8 mouse cellular contexts compared by ENCODE assay signal in genomic region chr9:13296274-13297121, GRCm38 (mm10). TPM values are rescaled to one million over a fixed set of nuclear protein-coding genes. Genes with fewer than 3 reads are reported as not detected.
DNase-seq lines count a peak whose midpoint lies in the region; ATAC-seq and TF ChIP-seq lines count a peak whose summit lies in the region.

No protein-coding gene starts in this region.

- intact Hi-C loops in gastrocnemius, adult 2 months (cut with DNase I): loop anchor here (2.0 to 5.0 kb wide), 4 partner anchors 49 to 421 kb away; partner anchors contain the start of genes Ccdc82 and Jrkl

- H3K9ac ChIP-seq in hindbrain, postnatal 0 days (replicated peaks; ENCODE audit: low read length): peak overlapping the region; percentile 66

- peak; percentile 80 for ATAC-seq in activated CD4-positive, CD25-positive, alpha-beta regulatory T cell, adult 4 months
- ATAC-seq in common myeloid progenitor, adult 5-6 weeks (replicated peaks; ENCODE audit: low read depth, poor library complexity, severe bottlenecking): peak; percentile 81
- ATAC-seq in hindbrain, postnatal 0 days: peak; percentile 94
- ATAC-seq in megakaryocyte, adult 5-6 weeks (ENCODE audit: poor library complexity, severe bottlenecking): peak; percentile 90

- under 1% methylated on average over 28 of the region's 28 CpGs for WGBS in hindbrain, postnatal 0 days

- no peaks in the 10 kb centered on the region for H3K9me3 ChIP-seq in hindbrain, postnatal 0 days (ENCODE audit: low read length)

- H3K4me3 ChIP-seq in gastrocnemius, adult 2 months: peak overlapping the region; percentile 86
- peak overlapping the region; percentile 47 for H3K4me3 ChIP-seq in hindbrain, postnatal 0 days (ENCODE audit: low read length)

- H3K4me2 ChIP-seq in hindbrain, postnatal 0 days (ENCODE audit: low read depth, low read length): peak overlapping the region; percentile 76

- no peaks in the 10 kb centered on the region for H3K36me3 ChIP-seq in hindbrain, postnatal 0 days (ENCODE audit: insufficient read depth, low read length)

- peak; percentile 86 for TF ChIP-seq CTCF in gastrocnemius, adult 2 months (IDR thresholded peaks at IDR 0.05)
- peak; percentile 79 for TF ChIP-seq CTCF in hindbrain, postnatal 0 days (IDR thresholded peaks at IDR 0.05; ENCODE audit: low read depth)

- DNase-seq in gastrocnemius, adult 2 months: peak; percentile 94
- DNase-seq in hindbrain, postnatal 0 days (ENCODE audit: low spot score): peak; percentile 91
- DNase-seq in left cerebral cortex, adult 8-10 months (ENCODE audit: low spot score in 2 of 2): peak; percentile 67 to 89
- peak; percentile 92 for DNase-seq in right cerebral cortex, adult 18-20 months
- peak; percentile 88 for DNase-seq in urinary bladder, adult 2 months (ENCODE audit: low spot score)

- peak overlapping the region; percentile 86 for H3K27ac ChIP-seq in gastrocnemius, adult 2 months
- peak overlapping the region; percentile 75 for H3K27ac ChIP-seq in hindbrain, postnatal 0 days

- H3K27me3 ChIP-seq in hindbrain, postnatal 0 days (ENCODE audit: insufficient read depth, low read length): no peaks in the 10 kb centered on the region

- peaks cover 24% of the 10 kb centered on the region for H3K4me1 ChIP-seq in hindbrain, postnatal 0 days (ENCODE audit: insufficient read depth, low read length)

RNA-seq across cellular contexts. Expression of gene Maml2, which starts 1.3 kb away (rescaled TPM):
- polyA plus RNA-seq in activated CD4-positive, CD25-positive, alpha-beta regulatory T cell, adult 4 months (2017; shearing (Covaris generic)): 10 to 100 TPM; 32.0 to 36.8 TPM
- 2.0 and 3.0 TPM in 2 replicates for total RNA-seq in common myeloid progenitor, adult 5-6 weeks (2017)
- 1 to 10 TPM; 2.9 to 3.0 TPM for total RNA-seq in gastrocnemius, adult 2 months (2021)
- 11.2 and 11.6 TPM in 2 replicates for total RNA-seq in hindbrain, postnatal 0 days (2014; rRNA removed)
- 11.4 and 11.6 TPM in 2 replicates for polyA plus RNA-seq in hindbrain, postnatal 0 days (2015; fragmentation: Nextera tagmentation; extraction: Ambion mirVana)
- total RNA-seq in left cerebral cortex, adult 8-10 months (2022): 1 to 10 TPM; 8.4 to 9.7 (median 8.8) TPM
- 2.0 and 3.0 TPM in 2 replicates for total RNA-seq in megakaryocyte, adult 5-6 weeks (2015)
- total RNA-seq in megakaryocyte, adult 5-6 weeks (2017): 0.62 and 0.77 TPM in 2 replicates
- 14.1 and 17.7 TPM in 2 replicates for polyA plus RNA-seq in urinary bladder, adult 2 months (2012; rRNA removed)

RNA-seq across cellular contexts. Expression of gene Ccdc82, which starts 49.7 kb away (rescaled TPM):
- polyA plus RNA-seq in activated CD4-positive, CD25-positive, alpha-beta regulatory T cell, adult 4 months (2017; shearing (Covaris generic)): 10 to 100 TPM; 37.6 to 38.1 TPM
- 39.3 and 49.8 TPM in 2 replicates for total RNA-seq in common myeloid progenitor, adult 5-6 weeks (2017)
- 1 to 10 TPM; 4.4 to 5.9 TPM for total RNA-seq in gastrocnemius, adult 2 months (2021)
- 16.1 and 18.7 TPM in 2 replicates for total RNA-seq in hindbrain, postnatal 0 days (2014; rRNA removed)
- 11.0 and 11.1 TPM in 2 replicates for polyA plus RNA-seq in hindbrain, postnatal 0 days (2015; fragmentation: Nextera tagmentation; extraction: Ambion mirVana)
- total RNA-seq in left cerebral cortex, adult 8-10 months (2022): 10 to 100 TPM; 18.7 to 22.0 (median 19.7) TPM
- 38.8 and 39.7 TPM in 2 replicates for total RNA-seq in megakaryocyte, adult 5-6 weeks (2015)
- 60.1 and 67.5 TPM in 2 replicates for total RNA-seq in megakaryocyte, adult 5-6 weeks (2017)
- polyA plus RNA-seq in urinary bladder, adult 2 months (2012; rRNA removed): 33.1 and 34.8 TPM in 2 replicates

RNA-seq across cellular contexts. Expression of gene Jrkl, which starts 50.9 kb away (rescaled TPM):
- 1 to 10 TPM; 3.5 to 4.0 TPM for polyA plus RNA-seq in activated CD4-positive, CD25-positive, alpha-beta regulatory T cell, adult 4 months (2017; shearing (Covaris generic))
- total RNA-seq in common myeloid progenitor, adult 5-6 weeks (2017): 13.2 and 14.7 TPM in 2 replicates
- 1 to 10 TPM; 2.8 to 3.5 TPM for total RNA-seq in gastrocnemius, adult 2 months (2021)
- total RNA-seq in hindbrain, postnatal 0 days (2014; rRNA removed): 2.8 and 3.6 TPM in 2 replicates
- 4.1 and 5.5 TPM in 2 replicates for polyA plus RNA-seq in hindbrain, postnatal 0 days (2015; fragmentation: Nextera tagmentation; extraction: Ambion mirVana)
- total RNA-seq in left cerebral cortex, adult 8-10 months (2022): 1 to 10 TPM; 9.0 to 9.7 (median 9.4) TPM
- total RNA-seq in megakaryocyte, adult 5-6 weeks (2015): 12.0 and 13.3 TPM in 2 replicates
- total RNA-seq in megakaryocyte, adult 5-6 weeks (2017): 16.9 and 22.1 TPM in 2 replicates
- 8.2 and 10.4 TPM in 2 replicates for polyA plus RNA-seq in urinary bladder, adult 2 months (2012; rRNA removed)

Comparison
In these comparisons a context has a peak if more than half of its experiments do, and no peak if none do; other contexts are left out.
1. Peak in every context shown above with its lines: DNase-seq, ATAC-seq, H3K4me3 ChIP-seq and H3K27ac ChIP-seq.